Mouse (Mus musculus) E14TG2a.4 (cell line): ENCODE results near the gene H2-Eb1.

Experiments used
- CTCF ChIP-seq: conservative IDR thresholded peaks from 2 replicates; pipeline ENCODE4 v1.5.1; 2014; ENCODE audit warnings: low read length
- NANOG ChIP-seq: IDR thresholded peaks from 2 replicates; pipeline ENCODE4 v1.6.1; 2014; ENCODE audit warnings: borderline replicate concordance, low read length, mixed read lengths
- POU5F1 ChIP-seq: IDR thresholded peaks from 2 replicates; pipeline ENCODE4 v1.6.1; 2014; ENCODE audit warnings: low read length, borderline replicate concordance

GRCm38 (mm10) chr17:34293533-34293932 lies 12.1 kb upstream of the H2-Eb1 start:
- TF ChIP-seq CTCF: no peak
- TF ChIP-seq NANOG: no peak
- TF ChIP-seq POU5F1: no peak
